Mouse (Mus musculus) liver (tissue): ENCODE results near the gene Rasgef1a.

Source experiments
- DNase-seq: peaks from one replicate; pipeline ENCODE4 v3.0.0-alpha.2; 2020; ENCODE audit warnings: mixed read lengths

Rasgef1a gene

DNA sequence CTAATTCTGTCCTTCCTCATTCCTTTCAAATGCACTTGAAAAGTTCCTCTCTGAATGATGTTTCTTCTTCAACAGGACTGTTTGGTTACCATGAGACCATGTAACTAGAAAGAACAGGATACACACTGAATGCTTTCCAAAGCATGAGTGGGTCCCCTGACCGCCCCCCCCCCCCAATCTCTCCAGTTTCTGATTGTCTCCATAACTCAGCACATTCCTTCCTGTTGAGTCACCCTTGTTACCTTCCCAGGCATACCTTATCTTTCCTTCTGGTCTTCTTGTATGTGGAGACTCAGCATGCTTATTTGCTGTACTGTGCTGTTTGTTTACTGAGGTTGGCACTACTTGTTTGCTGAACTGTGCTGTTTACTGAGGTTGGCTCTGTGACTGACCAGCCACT is 20.2 kb downstream of the Rasgef1a start:
- no peak for DNase-seq

- no peak for DNase-seq
Observed at GRCm38 (mm10) chr6:118035639-118036038, 24.4 kb downstream of the Rasgef1a start.

DNA sequence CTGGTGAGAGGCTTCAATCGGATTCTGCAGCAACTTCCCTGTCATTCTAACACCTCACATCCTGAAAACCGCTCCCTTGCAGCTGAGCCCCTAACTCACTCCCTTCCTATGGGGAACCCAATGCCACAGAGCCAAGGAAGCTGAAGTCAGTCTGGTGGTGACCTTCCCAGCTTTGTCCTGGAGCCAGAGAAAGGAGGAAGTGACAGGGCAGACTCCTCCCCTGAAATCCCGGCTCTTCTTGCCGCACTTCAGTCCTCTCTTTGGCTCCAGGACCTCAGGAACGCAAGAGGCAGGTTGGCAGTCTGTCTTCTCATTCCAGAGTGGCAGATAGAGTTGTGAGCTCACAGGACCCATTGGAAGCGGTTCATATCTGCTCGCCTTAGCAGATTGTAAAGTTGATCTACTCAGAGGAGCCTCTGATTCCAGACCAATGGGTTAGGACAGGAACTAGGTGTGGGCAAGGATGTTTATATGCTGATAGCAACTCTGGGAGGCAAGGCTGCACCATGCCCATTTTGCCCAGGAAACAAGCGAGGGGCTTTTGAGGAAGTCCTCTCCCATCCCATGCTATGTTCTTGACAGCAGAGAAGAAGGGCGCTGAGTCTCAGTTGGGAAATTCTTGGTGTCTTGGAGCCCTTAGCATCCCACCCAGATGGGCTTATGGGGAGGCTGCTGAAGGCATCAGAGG is 25.0 kb downstream of the Rasgef1a start:
- DNase-seq, result no peak

DNA sequence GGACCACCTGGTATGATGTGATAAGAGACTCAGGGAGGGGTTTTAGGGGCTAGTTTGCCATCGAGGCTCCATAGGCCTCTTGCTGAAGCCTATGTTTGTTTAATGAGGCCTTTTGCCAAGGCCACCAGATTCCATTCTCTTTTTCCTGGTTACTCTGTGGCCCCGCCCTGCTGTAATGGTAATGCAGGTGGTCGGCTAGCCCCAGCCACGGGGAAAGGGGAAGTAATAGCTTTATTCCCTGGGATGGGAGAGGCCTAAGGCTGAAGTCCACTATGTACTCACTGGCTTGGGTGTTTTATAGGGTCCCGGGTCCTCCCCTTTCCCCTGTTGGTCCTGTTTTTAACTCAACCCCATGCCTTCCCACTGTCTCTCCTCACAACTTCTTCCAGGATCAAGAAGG is 25.6 kb downstream of the Rasgef1a start:
- no peak for DNase-seq

- DNase-seq, result no peak
Observed at GRCm38 (mm10) chr6:118045180-118045579, 33.9 kb downstream of the Rasgef1a start.

DNA sequence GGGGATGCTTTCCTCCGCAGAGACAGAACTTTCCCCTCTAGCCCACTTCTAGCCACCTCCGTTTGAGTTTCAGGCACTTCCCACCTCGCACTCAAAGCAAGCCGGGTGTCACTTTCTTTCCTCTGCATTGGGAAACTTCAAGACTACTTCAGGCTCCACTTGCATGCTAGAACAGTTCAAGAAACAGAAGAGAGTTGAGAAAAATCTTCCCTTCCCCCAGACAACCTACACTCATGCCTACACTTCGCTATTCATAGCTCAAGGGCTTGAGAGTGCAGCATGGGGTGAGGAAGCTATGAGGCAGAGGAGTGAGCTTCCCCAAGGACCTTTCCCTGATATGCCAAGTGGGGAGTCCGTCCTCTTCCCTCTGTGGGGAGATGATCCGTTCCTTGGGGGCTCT is 34.7 kb downstream of the Rasgef1a start:
- DNase-seq, result no peak

DNA sequence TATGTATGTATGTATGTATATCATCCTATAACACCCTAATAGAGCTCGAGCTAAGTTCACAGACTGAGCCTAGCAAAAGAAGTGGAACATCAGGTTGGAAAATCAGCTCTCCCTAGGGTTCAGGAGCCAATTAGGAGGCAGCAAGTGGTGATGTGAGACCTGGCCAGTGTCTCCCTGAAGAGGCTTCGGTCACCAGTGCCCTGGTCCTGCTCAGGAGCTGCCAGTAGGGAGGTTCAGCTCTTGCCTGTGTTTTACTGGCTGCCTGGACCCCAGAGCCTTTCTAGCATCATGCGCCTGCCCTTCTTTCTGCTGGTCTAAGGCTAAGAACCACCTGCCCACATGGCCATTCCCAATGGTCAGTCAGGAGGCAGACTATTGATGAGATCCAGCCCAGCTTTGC is 35.3 kb downstream of the Rasgef1a start:
- no peak for DNase-seq

GRCm38 (mm10) chr6:118046924-118047323 is 35.7 kb downstream of the Rasgef1a start:
- DNase-seq, result no peak

DNA sequence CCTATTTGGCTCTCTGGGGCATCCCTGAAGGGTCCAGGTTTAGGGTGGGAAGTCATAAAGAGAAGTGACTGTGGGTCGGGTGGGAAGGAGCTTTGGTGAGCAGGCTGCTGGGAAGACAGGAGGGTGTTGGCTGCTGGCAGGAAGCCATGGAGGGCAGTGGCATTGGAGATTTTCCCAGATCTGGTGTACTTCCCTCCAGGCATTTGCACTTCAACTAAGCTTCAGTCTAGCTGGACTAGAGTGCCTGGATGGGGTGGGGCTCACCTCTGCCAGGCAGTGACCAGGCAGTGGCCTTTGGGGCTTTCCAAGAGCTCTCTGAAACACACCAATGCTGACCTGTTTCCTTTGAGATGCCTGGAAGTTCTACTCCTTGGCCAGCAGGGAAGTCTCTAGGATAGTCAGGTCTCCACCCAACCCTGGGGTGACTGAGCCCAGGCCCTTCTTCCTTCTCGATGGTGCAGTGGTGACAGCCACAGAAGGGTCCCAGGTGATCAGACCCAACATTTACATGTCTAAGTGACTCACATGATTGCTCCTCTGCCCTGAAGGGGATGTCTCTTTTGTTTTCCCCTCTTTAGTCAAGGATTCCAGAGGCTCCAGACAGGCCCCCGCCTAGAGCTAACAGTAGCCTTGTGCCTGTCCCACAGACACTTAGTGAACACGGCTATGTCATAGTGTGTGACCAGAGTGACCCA is 36.7 kb downstream of the Rasgef1a start:
- no peak for DNase-seq

GRCm38 (mm10) chr6:118049776-118050175 is 38.5 kb downstream of the Rasgef1a start:
- DNase-seq, result no peak

- DNase-seq, result no peak
Observed at GRCm38 (mm10) chr6:118051474-118051873, 40.2 kb downstream of the Rasgef1a start.

DNA sequence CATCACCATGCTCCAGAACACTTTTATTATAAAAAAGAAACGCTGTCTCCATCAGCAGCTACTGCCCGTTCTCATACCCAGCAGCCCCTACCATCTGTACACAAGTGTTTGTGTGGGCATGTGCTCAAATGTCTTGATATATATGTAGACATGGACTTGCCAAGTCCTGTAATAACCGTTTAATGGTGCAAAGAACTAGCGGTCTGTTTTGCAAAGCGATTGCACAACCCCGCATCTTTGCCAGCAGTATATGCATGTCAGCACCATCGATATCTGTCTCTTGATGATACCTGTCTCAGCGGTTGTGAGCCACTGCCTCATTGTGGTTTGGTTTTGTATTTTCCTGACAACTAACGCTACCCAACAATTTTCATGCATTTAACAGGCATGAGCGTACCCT is 44.0 kb downstream of the Rasgef1a start:
- no peak for DNase-seq

- DNase-seq, result no peak
Observed at GRCm38 (mm10) chr6:118061266-118061665, 50.0 kb downstream of the Rasgef1a start.

DNA sequence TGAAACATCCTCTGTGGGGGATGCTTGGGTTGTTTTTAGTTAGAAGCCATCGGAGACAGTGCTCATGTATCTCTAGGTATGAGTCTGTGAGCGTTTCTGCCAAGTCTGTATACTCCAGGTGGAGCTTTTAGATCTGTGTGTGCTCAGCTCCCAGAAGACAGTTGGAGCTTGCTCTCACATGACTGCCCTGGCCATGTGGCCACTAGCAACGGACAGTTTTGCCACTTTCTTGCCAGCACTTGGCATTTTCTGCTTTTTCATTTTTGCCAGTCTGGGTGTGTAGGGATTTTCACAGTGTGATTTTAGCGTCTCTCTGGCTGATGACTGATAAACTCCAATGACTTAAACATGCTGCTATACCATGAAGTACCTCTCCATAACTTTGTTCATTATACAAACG is 52.0 kb downstream of the Rasgef1a start:
- no peak for DNase-seq

DNA sequence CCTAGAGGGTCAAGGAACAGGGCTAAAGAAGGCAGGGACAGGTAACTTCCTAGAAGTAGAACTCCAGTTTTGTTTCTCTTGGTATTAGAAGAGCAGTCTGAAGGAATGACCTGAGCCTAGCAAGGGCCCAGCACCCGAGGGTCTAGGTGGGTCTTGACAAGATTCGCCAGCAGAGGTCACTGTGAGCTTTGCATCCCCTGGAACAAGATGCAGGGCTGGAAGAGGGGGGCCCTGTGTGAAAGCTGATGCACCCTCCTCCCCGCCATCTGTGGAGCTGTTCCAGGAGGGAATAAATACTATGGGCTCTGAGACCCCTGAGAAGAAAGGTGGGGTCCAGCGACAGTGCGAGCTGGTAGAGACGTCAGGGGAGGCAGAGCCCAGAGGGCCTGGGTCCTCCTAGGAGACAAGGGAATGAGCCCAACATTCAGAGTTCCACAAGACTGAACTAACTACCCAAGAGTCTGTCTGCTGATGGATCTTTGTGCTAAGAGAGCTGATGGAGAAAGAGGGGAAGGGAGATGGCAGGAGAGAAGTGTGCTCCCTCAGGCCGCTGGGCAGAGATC is 53.8 kb downstream of the Rasgef1a start:
- DNase-seq, result peak; percentile 36

DNA sequence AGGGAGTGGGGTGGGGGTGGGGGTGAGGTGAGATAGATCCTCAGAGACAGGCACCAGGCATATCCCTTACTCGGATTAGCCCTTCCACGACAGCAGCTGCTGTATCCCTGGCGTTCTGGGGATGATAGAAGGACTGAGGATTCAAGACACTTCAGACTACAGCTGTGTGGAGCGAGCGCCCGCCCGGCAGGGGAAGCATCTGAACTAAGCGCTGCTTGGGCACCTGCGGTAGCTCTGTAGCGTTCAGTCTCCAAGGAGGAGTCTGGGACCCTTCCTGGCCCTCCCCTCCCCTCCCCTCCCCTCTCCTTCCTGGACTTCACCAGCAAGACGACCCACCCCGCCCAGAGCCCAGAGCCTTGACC is 54.6 kb downstream of the Rasgef1a start:
- DNase-seq, result no peak

DNA sequence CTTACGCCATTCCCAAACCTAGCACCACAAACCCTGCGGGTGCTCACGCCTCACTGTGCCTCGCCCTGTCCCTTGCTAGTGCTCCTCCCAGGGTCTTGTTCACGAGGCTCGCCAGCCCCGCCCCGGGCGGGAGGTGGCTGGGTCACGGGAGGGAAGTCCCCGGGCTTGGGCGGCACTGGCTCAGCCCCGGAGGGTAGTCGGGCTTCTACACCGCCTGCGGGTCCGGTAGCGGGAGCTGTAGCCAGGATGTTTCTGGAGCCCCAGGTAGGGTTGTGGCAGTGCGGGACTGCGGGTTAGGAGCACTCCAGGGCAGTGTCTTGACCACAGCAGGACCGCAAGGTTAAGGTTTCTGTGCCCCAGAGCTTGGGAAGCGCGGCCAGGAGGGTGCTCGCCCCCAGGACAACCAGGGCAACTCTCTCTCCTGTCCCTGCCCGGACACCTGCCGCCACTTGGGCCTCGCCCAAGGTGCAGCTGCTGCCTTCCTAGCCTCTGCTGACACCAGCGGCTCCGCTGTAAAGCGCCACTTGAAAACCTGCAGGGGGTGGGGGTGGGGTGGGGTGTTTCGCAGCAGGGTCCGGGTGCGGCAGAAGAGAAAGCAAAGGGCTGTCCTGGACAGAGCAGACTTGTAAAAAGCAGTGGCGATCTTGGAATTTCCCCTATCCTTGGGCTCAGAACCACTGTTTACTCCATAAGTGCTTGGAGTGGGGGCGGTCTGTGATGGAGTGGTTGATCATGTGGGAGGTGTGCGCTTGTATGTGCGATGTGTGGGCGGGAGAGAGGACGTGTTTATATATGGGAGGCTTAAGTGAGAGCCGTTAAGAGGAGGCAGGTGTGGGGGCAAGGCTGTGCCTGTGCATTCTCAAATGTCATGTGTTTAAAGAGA is 55.2 kb downstream of the Rasgef1a start:
- peak; percentile 21 for DNase-seq

- DNase-seq, result no peak
Observed at GRCm38 (mm10) chr6:118067720-118068119, 56.5 kb downstream of the Rasgef1a start.

DNA sequence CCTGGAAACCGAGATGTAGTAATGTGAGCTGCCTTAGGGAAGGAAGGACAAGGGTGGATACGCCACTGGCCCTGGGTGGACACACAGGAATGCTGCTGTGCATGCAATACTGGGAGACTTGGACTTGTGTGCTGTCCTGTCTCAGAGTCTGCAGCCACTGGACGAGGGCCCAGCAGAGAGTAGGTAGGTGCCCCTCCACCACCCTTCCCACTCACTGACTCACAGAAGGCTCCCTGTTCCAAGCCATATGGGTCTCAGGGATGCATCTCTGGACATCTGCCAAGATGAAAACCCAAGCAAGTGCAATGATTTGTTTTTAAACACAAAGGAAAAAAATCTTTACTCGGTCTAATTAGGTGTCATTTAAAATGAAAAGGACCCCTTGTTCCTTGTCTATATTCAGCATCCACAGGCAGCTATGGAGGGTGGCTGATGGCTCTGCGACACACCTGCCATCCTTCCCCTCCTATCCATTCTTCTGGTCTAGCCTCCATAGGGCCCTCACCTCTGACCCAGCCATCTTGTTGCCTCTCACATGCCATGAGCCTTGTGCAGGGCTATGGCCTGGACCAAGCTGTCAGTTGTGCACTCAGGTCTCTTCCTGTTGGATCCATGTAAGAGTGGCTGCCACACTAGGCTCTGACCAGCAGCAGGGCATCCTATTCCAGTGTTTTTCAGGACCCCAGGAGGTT is 59.2 kb downstream of the Rasgef1a start:
- DNase-seq, result no peak

DNA sequence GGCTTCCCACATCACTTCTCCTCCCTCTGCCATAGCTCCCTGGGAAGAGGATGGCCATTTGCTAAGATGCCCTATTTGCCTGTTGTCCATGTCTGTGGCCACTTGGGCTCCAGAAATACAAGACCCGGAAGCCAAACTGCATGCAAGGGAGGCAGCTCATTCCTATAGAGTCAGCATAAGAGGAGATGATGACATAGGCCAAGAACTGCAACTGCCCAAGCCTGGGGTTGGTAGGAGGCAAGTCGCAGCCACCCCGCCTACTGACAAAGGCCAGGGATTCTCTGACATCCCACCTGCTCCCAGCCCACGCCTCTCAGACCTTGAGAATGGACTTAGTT is 59.7 kb downstream of the Rasgef1a start:
- no peak for DNase-seq

DNA sequence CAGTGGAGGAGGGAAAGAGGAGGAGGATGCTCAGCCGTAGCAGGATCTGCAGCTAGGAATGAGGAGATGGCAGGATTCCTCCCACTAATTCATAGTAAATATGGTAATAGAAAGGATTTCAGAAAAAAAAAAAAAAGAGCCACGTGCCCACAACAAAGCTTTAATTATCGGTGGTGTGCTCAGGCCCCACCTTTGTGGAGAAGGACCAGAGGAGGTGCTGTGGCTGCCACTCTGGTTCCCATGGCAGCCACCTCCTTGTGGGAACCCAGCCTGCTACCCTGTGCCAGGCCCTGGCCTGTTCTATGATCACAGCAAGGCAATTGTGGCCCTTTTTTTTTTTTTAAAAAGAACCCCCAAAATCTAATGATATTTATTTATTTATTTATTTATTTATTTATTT is 60.2 kb downstream of the Rasgef1a start:
- DNase-seq, result no peak

GRCm38 (mm10) chr6:118072176-118072575 is 60.9 kb downstream of the Rasgef1a start:
- DNase-seq, result no peak

DNA sequence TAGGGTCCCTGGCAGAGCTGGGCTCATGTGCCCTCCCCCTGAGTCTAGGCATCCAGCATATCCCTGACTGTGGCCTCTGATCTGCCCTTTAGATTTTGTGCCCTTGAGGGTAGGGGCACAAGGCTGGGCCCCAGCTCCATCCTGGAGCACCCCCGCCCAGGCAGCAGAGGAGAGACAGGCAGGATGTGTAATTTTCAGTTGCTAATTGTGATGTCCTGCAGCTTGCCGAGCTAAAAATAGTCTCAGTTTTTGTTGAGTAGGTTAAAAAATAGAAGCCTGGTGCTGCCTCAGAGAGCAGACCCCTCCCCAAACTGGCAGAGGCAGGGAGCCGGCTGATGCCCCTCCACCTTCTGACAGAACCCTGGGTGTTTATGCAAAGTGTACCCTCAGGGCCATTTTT is 62.9 kb downstream of the Rasgef1a start:
- DNase-seq, result no peak
